Mouse (Mus musculus) limb, embryonic 15.5 days (tissue): Measurements from ENCODE around the gene Prg2. TPM values are rescaled to one million over a fixed set of nuclear protein-coding genes. Genes with fewer than 3 reads are reported as not detected.

Experiments used
- ATAC-seq: fragments of 200-750 bp; cut with Nextera tagmentation; 2 replicates; pipeline ENCODE4 v1.8.0; 2017; ENCODE audit warnings: low read depth, moderate TSS enrichment; ENCODE audit not compliant: insufficient number of reproducible peaks, low FRiP score, low TSS enrichment
- H3K27ac ChIP-seq: fragments of 300-500 bp; sonication (generic); 2 replicates; pipeline ENCODE4 v1.5.1; 2015; ENCODE audit warnings: moderate library complexity, mild to moderate bottlenecking, inconsistent platforms
- H3K27me3 ChIP-seq: fragments of 300-500 bp; sonication (generic); 2 replicates; pipeline ENCODE4 v1.6.1; 2015; ENCODE audit warnings: inconsistent platforms
- H3K36me3 ChIP-seq: fragments of 300-500 bp; sonication (generic); 2 replicates; pipeline ENCODE4 v1.6.1; 2015; ENCODE audit warnings: inconsistent platforms
- H3K4me1 ChIP-seq: fragments of 300-500 bp; sonication (generic); 2 replicates; pipeline ENCODE4 v1.6.1; 2015; ENCODE audit warnings: inconsistent platforms
- H3K4me2 ChIP-seq: fragments of 300-500 bp; sonication (generic); 2 replicates; pipeline ENCODE4 v1.6.1; 2015; ENCODE audit warnings: mild to moderate bottlenecking, inconsistent platforms
- H3K4me3 ChIP-seq: fragments of 300-500 bp; sonication (generic); 2 replicates; pipeline ENCODE4 v1.5.1; 2015; ENCODE audit warnings: mild to moderate bottlenecking, inconsistent platforms
- H3K9ac ChIP-seq: fragments of 300-500 bp; sonication (generic); 2 replicates; pipeline ENCODE4 v1.6.1; 2015; ENCODE audit warnings: inconsistent platforms
- H3K9me3 ChIP-seq: fragments of 300-500 bp; sonication (generic); 2 replicates; pipeline ENCODE4 v1.6.1; 2016; ENCODE audit warnings: inconsistent platforms
- WGBS: fragments of 180-500 bp; shearing (Covaris S2); methylation state at CpG from one replicate; pipeline ENCODE4 v1.1.7; 2015; 5-methylcytosine and 5-hydroxymethylcytosine counted together
- polyA plus RNA-seq: library from polyadenylated mRNA; unstranded; fragments of >200 nt; fragmentation: Nextera tagmentation; extraction: Ambion mirVana; gene quantifications from 2 replicates; pipeline ENCODE4 v1.2.1, GENCODE M21; 2015

Prg2 gene
- polyA plus RNA-seq, 1 experiment from 2014 or later, result 0.18 TPM

DNA sequence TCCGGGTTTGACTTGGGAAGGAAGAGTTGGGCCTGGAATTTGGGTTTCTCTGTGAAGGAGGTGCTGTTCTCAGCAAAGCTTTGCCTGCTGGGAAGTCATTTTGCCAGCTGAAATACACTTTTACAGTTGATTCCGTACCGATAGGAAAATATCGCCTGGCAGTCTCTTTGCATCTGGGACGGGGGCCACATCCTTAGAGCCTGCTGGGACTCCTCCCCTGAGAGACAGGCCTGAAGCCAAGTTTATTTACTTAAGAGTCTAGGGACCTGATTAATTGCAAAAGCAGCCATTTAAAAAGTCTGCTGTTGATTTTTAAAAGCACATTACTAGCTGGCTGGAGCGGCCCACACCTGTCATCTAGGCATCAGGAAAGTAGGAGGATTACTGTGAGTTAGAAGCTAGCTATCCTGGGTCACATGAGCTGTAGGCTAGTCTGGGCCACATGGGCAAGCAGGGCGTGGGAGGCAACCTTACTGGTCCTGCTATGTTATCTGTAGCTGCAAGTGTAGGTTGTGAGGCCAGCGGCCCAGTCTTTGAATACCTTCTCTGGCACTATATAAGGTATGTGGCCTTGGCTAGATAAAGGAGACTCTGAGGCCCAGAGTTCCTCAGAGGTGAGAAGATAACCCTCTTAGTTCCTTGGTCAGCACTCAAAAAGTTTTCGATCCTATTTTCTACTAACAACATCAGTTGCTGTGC, 31.8 kb downstream of the Prg2 start:
- Histone ChIP-seq H3K27ac (peak overlapping the region; percentile 54), H3K4me2 (no peak overlapping the region), H3K9ac (no peak overlapping the region), H3K36me3 (no peaks in the 10 kb centered on the region), H3K27me3 (no peaks in the 10 kb centered on the region), H3K9me3 (no peaks in the 10 kb centered on the region), H3K4me3 (no peak overlapping the region), H3K4me1 (no peaks in the 10 kb centered on the region)
- WGBS, result 46% methylated on average over 9 of the region's 9 CpGs
- 0 out of 2 replicates have a peak, but pooled peaks have one; percentile 5 for ATAC-seq

GRCm38 (mm10) chr2:85012679-85013078, 32.4 kb downstream of the Prg2 start:
- Histone ChIP-seq H3K4me3 (no peak overlapping the region), H3K9me3 (no peaks in the 10 kb centered on the region), H3K36me3 (no peaks in the 10 kb centered on the region), H3K27ac (no peak overlapping the region), H3K4me1 (no peaks in the 10 kb centered on the region), H3K9ac (no peak overlapping the region), H3K27me3 (no peaks in the 10 kb centered on the region), H3K4me2 (no peak overlapping the region)
- WGBS, result 83% methylated on average over 14 of the region's 14 CpGs
- no peak for ATAC-seq

- Histone ChIP-seq H3K4me3 (no peak overlapping the region), H3K9me3 (no peaks in the 10 kb centered on the region), H3K27ac (no peak overlapping the region), H3K4me2 (no peak overlapping the region), H3K36me3 (no peaks in the 10 kb centered on the region), H3K4me1 (no peaks in the 10 kb centered on the region), H3K27me3 (no peaks in the 10 kb centered on the region), H3K9ac (no peak overlapping the region)
- WGBS, result 75% methylated on average over 5 of the region's 5 CpGs
- no peak for ATAC-seq
Observed at GRCm38 (mm10) chr2:85013826-85014587, 33.7 kb downstream of the Prg2 start.

- no peak overlapping the region for H3K9ac ChIP-seq
- no peaks in the 10 kb centered on the region for H3K9me3 ChIP-seq
- H3K36me3 ChIP-seq, result no peaks in the 10 kb centered on the region
- H3K27me3 ChIP-seq, result no peaks in the 10 kb centered on the region
- no peak overlapping the region for H3K4me3 ChIP-seq
- no peak overlapping the region for H3K27ac ChIP-seq
- no peak overlapping the region for H3K4me2 ChIP-seq
- WGBS, result 19% methylated on average over 3 of the region's 3 CpGs
- H3K4me1 ChIP-seq, result no peaks in the 10 kb centered on the region
- ATAC-seq, result no peak
Observed at GRCm38 (mm10) chr2:85014588-85014982, 34.3 kb downstream of the Prg2 start.

- H3K4me1 ChIP-seq, result no peaks in the 10 kb centered on the region
- no peak overlapping the region for H3K27ac ChIP-seq
- H3K4me2 ChIP-seq, result no peak overlapping the region
- no peaks in the 10 kb centered on the region for H3K9me3 ChIP-seq
- no peak for ATAC-seq
- H3K27me3 ChIP-seq, result no peaks in the 10 kb centered on the region
- H3K9ac ChIP-seq, result no peak overlapping the region
- WGBS, result 15% methylated on average over 4 of the region's 4 CpGs
- H3K4me3 ChIP-seq, result no peak overlapping the region
- H3K36me3 ChIP-seq, result no peaks in the 10 kb centered on the region
Observed at GRCm38 (mm10) chr2:85022043-85022442, 41.8 kb downstream of the Prg2 start.

DNA sequence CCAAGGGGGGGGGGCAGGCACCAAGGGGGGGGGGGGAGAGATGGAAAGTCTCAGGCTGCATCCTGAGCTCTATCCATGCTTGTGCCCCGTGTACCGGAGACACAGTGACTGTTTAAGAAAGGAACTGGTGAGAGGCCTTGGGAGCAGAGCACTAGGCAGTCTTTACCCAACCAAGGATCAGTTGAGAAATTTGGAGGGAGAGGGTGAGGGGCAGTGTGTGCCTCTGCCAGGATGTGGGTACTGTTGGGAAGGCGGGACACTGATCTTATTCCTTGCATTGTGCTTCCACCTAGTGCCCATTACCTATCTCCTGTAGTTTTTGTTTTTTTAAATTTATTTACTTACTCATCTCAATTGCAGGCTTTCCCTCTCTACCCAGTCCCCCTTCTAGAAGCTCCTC, 45.9 kb downstream of the Prg2 start:
- Histone ChIP-seq H3K4me3 (no peak overlapping the region), H3K27ac (no peak overlapping the region), H3K4me1 (no peaks in the 10 kb centered on the region), H3K9ac (no peak overlapping the region), H3K4me2 (no peak overlapping the region), H3K27me3 (no peaks in the 10 kb centered on the region), H3K9me3 (no peaks in the 10 kb centered on the region), H3K36me3 (no peaks in the 10 kb centered on the region)
- WGBS, result 77% methylated on average over 3 of the region's 3 CpGs
- ATAC-seq, result no peak

DNA sequence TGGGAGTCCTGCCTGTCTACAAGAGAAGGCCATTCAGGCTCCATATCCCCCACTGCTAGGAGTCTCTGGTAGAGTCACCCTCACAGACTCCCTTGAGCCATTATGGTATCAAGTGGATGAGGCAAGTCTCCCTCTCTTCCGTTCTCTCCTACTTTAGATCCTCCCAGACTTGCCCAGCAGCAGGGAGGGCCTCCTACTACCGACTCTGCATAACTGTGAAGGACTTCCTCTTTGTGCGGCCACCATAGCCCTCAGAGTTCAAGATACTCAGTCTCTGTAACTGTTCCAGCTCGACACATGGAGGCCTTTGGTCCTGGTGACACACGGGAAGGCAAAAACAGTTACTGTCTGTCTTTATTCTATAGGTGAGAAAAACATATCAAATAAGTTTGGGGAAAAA, 47.0 kb downstream of the Prg2 start:
- WGBS, result 71% methylated on average over 5 of the region's 5 CpGs
- H3K4me2 ChIP-seq, result no peak overlapping the region

DNA sequence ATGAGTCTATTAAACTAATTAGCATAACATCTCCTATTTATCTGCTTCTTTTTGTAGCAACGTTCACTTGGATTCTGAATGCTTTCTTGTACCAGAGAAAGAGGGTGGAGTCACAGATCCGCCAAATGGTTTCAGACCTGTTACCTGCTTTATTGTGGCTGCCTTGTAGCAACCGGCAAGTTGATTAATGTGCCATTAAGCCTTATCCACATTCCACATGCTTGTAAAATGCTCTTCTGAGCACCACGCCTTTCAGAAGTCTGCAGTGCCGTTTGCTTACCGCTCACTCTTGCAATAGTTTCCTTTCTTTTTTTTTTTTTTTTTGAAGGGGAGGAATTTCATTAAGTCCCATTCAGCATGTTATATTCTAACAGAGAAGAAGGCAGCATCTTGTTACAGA, 49.6 kb downstream of the Prg2 start:
- Histone ChIP-seq H3K4me2 (no peak overlapping the region), H3K4me1 (no peaks in the 10 kb centered on the region), H3K9me3 (no peaks in the 10 kb centered on the region), H3K36me3 (no peaks in the 10 kb centered on the region), H3K27me3 (no peaks in the 10 kb centered on the region), H3K4me3 (no peak overlapping the region), H3K9ac (no peak overlapping the region), H3K27ac (no peak overlapping the region)
- WGBS, result 26% methylated on average over 6 of the region's 6 CpGs
- no peak for ATAC-seq

More for the DNA sequence above, 47.0 kb downstream of the Prg2 start:
- H3K9ac ChIP-seq, result no peak overlapping the region
- no peak overlapping the region for H3K27ac ChIP-seq
- H3K9me3 ChIP-seq, result no peaks in the 10 kb centered on the region
- H3K36me3 ChIP-seq, result no peaks in the 10 kb centered on the region
- H3K4me1 ChIP-seq, result no peaks in the 10 kb centered on the region
- no peak for ATAC-seq
- no peak overlapping the region for H3K4me3 ChIP-seq
- H3K27me3 ChIP-seq, result no peaks in the 10 kb centered on the region

DNA sequence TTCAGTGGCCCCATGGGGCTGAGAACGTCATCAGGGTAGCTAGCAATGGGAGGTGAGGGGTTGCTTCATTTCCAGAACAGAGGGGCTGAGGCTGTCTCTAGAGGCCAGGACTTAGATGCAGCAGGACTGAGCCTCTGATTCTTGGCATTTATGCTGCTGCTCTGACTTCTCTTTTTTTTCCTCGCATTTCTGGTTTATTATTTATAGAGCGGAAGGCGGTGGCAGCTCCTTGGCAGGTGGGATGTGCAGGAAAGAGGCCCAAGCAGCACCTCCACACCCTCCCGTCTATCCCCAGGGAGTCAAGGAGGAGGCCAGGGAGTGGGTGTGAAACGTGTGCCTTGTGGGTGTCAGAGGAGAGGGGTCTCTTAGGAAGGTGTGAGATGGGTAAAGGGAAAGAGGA, 50.7 kb downstream of the Prg2 start:
- WGBS, result 49% methylated on average over 6 of the region's 6 CpGs
- Histone ChIP-seq H3K9me3 (no peaks in the 10 kb centered on the region), H3K4me1 (no peaks in the 10 kb centered on the region), H3K4me2 (no peak overlapping the region), H3K4me3 (no peak overlapping the region), H3K36me3 (no peaks in the 10 kb centered on the region), H3K9ac (no peak overlapping the region), H3K27me3 (no peaks in the 10 kb centered on the region), H3K27ac (no peak overlapping the region)
- ATAC-seq, result no peak

GRCm38 (mm10) chr2:85033121-85033520, 52.9 kb downstream of the Prg2 start:
- 77% methylated on average over 2 of the region's 2 CpGs for WGBS
- Histone ChIP-seq H3K4me1 (peaks cover 10% of the 10 kb centered on the region), H3K36me3 (no peaks in the 10 kb centered on the region), H3K27me3 (no peaks in the 10 kb centered on the region), H3K4me3 (no peak overlapping the region), H3K9me3 (no peaks in the 10 kb centered on the region), H3K9ac (no peak overlapping the region), H3K27ac (no peak overlapping the region), H3K4me2 (no peak overlapping the region)
- ATAC-seq, result no peak
